Mouse (Mus musculus) gastrocnemius, postnatal 4 days (tissue): ENCODE measurements around the gene Hagh. TPM values are rescaled to one million over a fixed set of nuclear protein-coding genes. Genes with fewer than 3 reads are reported as not detected.

Experiments
- DNase-seq, 2 experiments: peaks; one replicate each; pipeline ENCODE4 v3.0.0; 2021 to 2022; ENCODE audit warnings: low spot score in 2 of 2, mixed read lengths in 2 of 2
- total RNA-seq, 2 experiments: library from RNA; stranded (reverse); gene quantifications; 2 replicates each; pipeline ENCODE4 v1.2.3; 2021

Gene Hagh
- total RNA-seq, 2 experiments from 2014 or later: 65.5 to 68.8 TPM

- DNase-seq: no peak
These were observed 9.8 kb downstream of the Hagh start for GRCm38 (mm10) chr17:24849733-24850064.

- peak; percentile 68 to 94 for DNase-seq
These were observed 10.3 kb downstream of the Hagh start, which contains the start of gene Fahd1 for GRCm38 (mm10) chr17:24850065-24850772. TSS of gene Fahd1 (minus strand) at chr17:24850364.

- no peak for DNase-seq
These were observed 10.8 kb downstream of the Hagh start for GRCm38 (mm10) chr17:24850773-24851127.

- DNase-seq: no peak
These were observed 11.6 kb downstream of the Hagh start for GRCm38 (mm10) chr17:24851381-24852125.

GRCm38 (mm10) chr17:24855838-24856464 is 16.0 kb downstream of the Hagh start:
- DNase-seq: no peak

- no peak for DNase-seq
These were observed 16.6 kb downstream of the Hagh start for GRCm38 (mm10) chr17:24856589-24856988.

- no peak for DNase-seq
These were observed 18.0 kb downstream of the Hagh start for GRCm38 (mm10) chr17:24857831-24858470.

- no peak for DNase-seq
These were observed 19.0 kb downstream of the Hagh start for GRCm38 (mm10) chr17:24858967-24859366.

GRCm38 (mm10) chr17:24860076-24860475 is 20.1 kb downstream of the Hagh start:
- DNase-seq: no peak

- no peak for DNase-seq
These were observed 21.8 kb downstream of the Hagh start for GRCm38 (mm10) chr17:24861785-24862184.

- DNase-seq: no peak
These were observed 25.8 kb downstream of the Hagh start, which contains the start of gene Igfals for GRCm38 (mm10) chr17:24865776-24866175. TSS of gene Igfals (plus strand) at chr17:24865997.

GRCm38 (mm10) chr17:24867914-24868313 is 28.0 kb downstream of the Hagh start:
- DNase-seq: no peak

- DNase-seq: no peak
These were observed 33.9 kb downstream of the Hagh start for GRCm38 (mm10) chr17:24873695-24874404.

GRCm38 (mm10) chr17:24874405-24874745 is 34.4 kb downstream of the Hagh start:
- no peak for DNase-seq

- DNase-seq: no peak
These were observed 35.0 kb downstream of the Hagh start for GRCm38 (mm10) chr17:24874989-24875388.

- DNase-seq: no peak
These were observed 37.6 kb downstream of the Hagh start for GRCm38 (mm10) chr17:24877336-24878116.

- DNase-seq: no peak
These were observed 38.1 kb downstream of the Hagh start for GRCm38 (mm10) chr17:24878117-24878397.

GRCm38 (mm10) chr17:24878531-24878930 is 38.6 kb downstream of the Hagh start:
- no peak for DNase-seq

GRCm38 (mm10) chr17:24881738-24882440 is 41.9 kb downstream of the Hagh start:
- DNase-seq: no peak

GRCm38 (mm10) chr17:24884391-24884790 is 44.4 kb downstream of the Hagh start:
- DNase-seq: no peak
